22 mouse cellular contexts compared by ENCODE assay signal in genomic region chr9:64766136-64766535, GRCm38 (mm10). TPM values are rescaled to one million over a fixed set of nuclear protein-coding genes. Genes with fewer than 3 reads are reported as not detected.
DNase-seq lines count a peak whose midpoint lies in the region; ATAC-seq and TF ChIP-seq lines count a peak whose summit lies in the region.
"Had no signal": no experiment of that assay in that cellular context is flagged by ENCODE, and none has a peak within 500 bp of the region (broad histone marks: within the 10 kb centered on the region; RNA-seq: fewer than 3 reads in every experiment).

No protein-coding gene starts in this region.

- H3K4me1 ChIP-seq in kidney, postnatal 0 days (replicated peaks; ENCODE audit: insufficient read depth, low read length): no peaks in the 10 kb centered on the region
- no peaks in the 10 kb centered on the region for H3K4me1 ChIP-seq in midbrain, postnatal 0 days (ENCODE audit: insufficient read depth, low read length)
- H3K4me1 ChIP-seq in midbrain, embryonic 10.5 days: peaks cover 4% of the 10 kb centered on the region; the same call in 1 of the 2 replicates
- peaks cover 1% of the 10 kb centered on the region; the same call in 1 of the 2 replicates for H3K4me1 ChIP-seq in hindbrain, embryonic 16.5 days (ENCODE audit: control insufficient read depth, insufficient read depth, low read depth, low read length)

- TF ChIP-seq CTCF in kidney, postnatal 0 days (IDR thresholded peaks at IDR 0.05; ENCODE audit: low read depth): 0 out of 2 replicates have a peak, but pooled peaks have one; percentile 2
- TF ChIP-seq CTCF in midbrain, postnatal 0 days (IDR thresholded peaks at IDR 0.05): 0 out of 2 replicates have a peak, but pooled peaks have one; percentile 5

- 87% methylated on average over 3 of the region's 3 CpGs for WGBS in kidney, postnatal 0 days
- 88% methylated on average over 3 of the region's 3 CpGs for WGBS in midbrain, postnatal 0 days
- WGBS in midbrain, embryonic 10.5 days: 91% methylated on average over 3 of the region's 3 CpGs
- WGBS in hindbrain, embryonic 16.5 days: 93% methylated on average over 3 of the region's 3 CpGs

- DNase-seq in kidney, postnatal 0 days (ENCODE audit: low spot score): no peak
- DNase-seq in kidney, postnatal 36 days: no peak
- no peak for DNase-seq in midbrain, postnatal 0 days (ENCODE audit: low spot score)
- DNase-seq in midbrain, embryonic 10.5 days (ENCODE audit: low spot score): no peak
- peak; percentile 52 for DNase-seq in R1 (ENCODE audit: low read depth, low spot score)
- no peak for DNase-seq in T-cell, adult 2 months (ENCODE audit: low spot score)
- DNase-seq: adrenal gland, postnatal 10 days; cerebellum, adult 11 months; cerebellum, adult 9-10 months; cerebellum, postnatal 36 days; gastrocnemius, adult 2 months; gastrocnemius, postnatal 25 days; heart, postnatal 10 days; heart, postnatal 4 days had no signal

- H3K27ac ChIP-seq in kidney, postnatal 0 days: no peak overlapping the region
- H3K27ac ChIP-seq in midbrain, postnatal 0 days (ENCODE audit: low read depth, low read length): no peak overlapping the region
- no peak overlapping the region for H3K27ac ChIP-seq in midbrain, embryonic 10.5 days (replicated peaks)
- no peak overlapping the region for H3K27ac ChIP-seq in hindbrain, embryonic 16.5 days (ENCODE audit: low read depth, low read length)
- H3K27ac ChIP-seq: embryonic facial prominence, embryonic 13.5 days; gastrocnemius, adult 2 months; heart, embryonic 10.5 days; hindbrain, embryonic 12.5 days; hindbrain, postnatal 0 days had no signal

- H3K9ac ChIP-seq in kidney, postnatal 0 days (ENCODE audit: low read depth, low read length): no peak overlapping the region
- H3K9ac ChIP-seq in midbrain, postnatal 0 days (replicated peaks; ENCODE audit: low read length, poor library complexity, severe bottlenecking): no peak overlapping the region
- H3K9ac ChIP-seq in hindbrain, embryonic 16.5 days (ENCODE audit: low read depth, low read length): no peak overlapping the region
- H3K9ac ChIP-seq: embryonic facial prominence, embryonic 13.5 days; hindbrain, embryonic 12.5 days had no signal

- ATAC-seq in kidney, postnatal 0 days (replicated peaks; ENCODE audit: low FRiP score, low read depth): no peak
- no peak for ATAC-seq in midbrain, postnatal 0 days (ENCODE audit: low FRiP score)
- no peak for ATAC-seq in hindbrain, embryonic 16.5 days
- ATAC-seq: forebrain, embryonic 14.5 days; hindbrain, postnatal 0 days had no signal

- H3K36me3 ChIP-seq in kidney, postnatal 0 days (ENCODE audit: insufficient read depth, low read length): no peaks in the 10 kb centered on the region
- no peaks in the 10 kb centered on the region for H3K36me3 ChIP-seq in midbrain, postnatal 0 days (ENCODE audit: insufficient read depth, low read length)
- H3K36me3 ChIP-seq in midbrain, embryonic 10.5 days: no peaks in the 10 kb centered on the region
- H3K36me3 ChIP-seq in hindbrain, embryonic 16.5 days (ENCODE audit: control insufficient read depth, insufficient read depth, low read length): no peaks in the 10 kb centered on the region
- H3K36me3 ChIP-seq: embryonic facial prominence, embryonic 13.5 days; G1E; heart, embryonic 10.5 days; hindbrain, embryonic 12.5 days had no signal

- no peaks in the 10 kb centered on the region for H3K27me3 ChIP-seq in kidney, postnatal 0 days (ENCODE audit: insufficient read depth, low read length)
- H3K27me3 ChIP-seq in midbrain, postnatal 0 days (ENCODE audit: insufficient read depth, low read length): no peaks in the 10 kb centered on the region
- H3K27me3 ChIP-seq in midbrain, embryonic 10.5 days (ENCODE audit: low read depth, poor library complexity, severe bottlenecking): no peaks in the 10 kb centered on the region
- H3K27me3 ChIP-seq in hindbrain, embryonic 16.5 days (replicated peaks; ENCODE audit: control insufficient read depth, insufficient read depth, low read length): no peaks in the 10 kb centered on the region
- H3K27me3 ChIP-seq: CH12.LX; embryonic facial prominence, embryonic 13.5 days; hindbrain, embryonic 12.5 days had no signal

- H3K9me3 ChIP-seq in kidney, postnatal 0 days (replicated peaks; ENCODE audit: low read length): no peaks in the 10 kb centered on the region
- H3K9me3 ChIP-seq in midbrain, postnatal 0 days (ENCODE audit: low read length): no peaks in the 10 kb centered on the region
- H3K9me3 ChIP-seq in midbrain, embryonic 10.5 days (replicated peaks): no peaks in the 10 kb centered on the region
- no peaks in the 10 kb centered on the region for H3K9me3 ChIP-seq in hindbrain, embryonic 16.5 days (ENCODE audit: control insufficient read depth, low read length)
- H3K9me3 ChIP-seq: embryonic facial prominence, embryonic 13.5 days; G1E; heart, embryonic 10.5 days; hindbrain, embryonic 12.5 days had no signal

- no peak overlapping the region for H3K4me3 ChIP-seq in kidney, postnatal 0 days (replicated peaks; ENCODE audit: low read depth, low read length)
- no peak overlapping the region for H3K4me3 ChIP-seq in midbrain, postnatal 0 days (ENCODE audit: low read depth, low read length)
- H3K4me3 ChIP-seq in midbrain, embryonic 10.5 days: no peak overlapping the region
- no peak overlapping the region for H3K4me3 ChIP-seq in hindbrain, embryonic 16.5 days (ENCODE audit: low read length)
- H3K4me3 ChIP-seq: embryonic facial prominence, embryonic 13.5 days; gastrocnemius, adult 2 months; heart, embryonic 10.5 days; hindbrain, embryonic 12.5 days had no signal

- no peak overlapping the region for H3K4me2 ChIP-seq in kidney, postnatal 0 days (ENCODE audit: low read length)
- H3K4me2 ChIP-seq in midbrain, postnatal 0 days (ENCODE audit: low read depth, low read length, poor library complexity, severe bottlenecking): no peak overlapping the region
- H3K4me2 ChIP-seq in hindbrain, embryonic 16.5 days (ENCODE audit: low read length): no peak overlapping the region
- H3K4me2 ChIP-seq: embryonic facial prominence, embryonic 13.5 days; hindbrain, embryonic 12.5 days had no signal

RNA-seq across cellular contexts. Expression of gene Rab11a, which starts 28.6 kb away (rescaled TPM):
- 1,132 and 1,149 TPM in 2 replicates for polyA plus RNA-seq in kidney, postnatal 0 days (2015; fragmentation: Nextera tagmentation; extraction: Ambion mirVana)
- total RNA-seq in midbrain, postnatal 0 days (2014; rRNA removed): 206 and 254 TPM in 2 replicates
- 459 and 473 TPM in 2 replicates for polyA plus RNA-seq in midbrain, postnatal 0 days (2015; fragmentation: Nextera tagmentation; extraction: Ambion mirVana)
- 275 and 277 TPM in 2 replicates for polyA plus RNA-seq in midbrain, embryonic 10.5 days (2016; fragmentation: Nextera tagmentation; extraction: Ambion mirVana)
- 441 and 466 TPM in 2 replicates for polyA plus RNA-seq in hindbrain, embryonic 16.5 days (2015; fragmentation: Nextera tagmentation; extraction: Ambion mirVana)

RNA-seq across cellular contexts. Expression of gene Dennd4a, which starts 45.0 kb away (rescaled TPM):
- polyA plus RNA-seq in kidney, postnatal 0 days (2015; fragmentation: Nextera tagmentation; extraction: Ambion mirVana): 2.7 and 3.6 TPM in 2 replicates
- total RNA-seq in midbrain, postnatal 0 days (2014; rRNA removed): 15.2 and 20.7 TPM in 2 replicates
- polyA plus RNA-seq in midbrain, postnatal 0 days (2015; fragmentation: Nextera tagmentation; extraction: Ambion mirVana): 5.3 and 7.1 TPM in 2 replicates
- polyA plus RNA-seq in midbrain, embryonic 10.5 days (2016; fragmentation: Nextera tagmentation; extraction: Ambion mirVana): 6.7 and 8.1 TPM in 2 replicates
- polyA plus RNA-seq in hindbrain, embryonic 16.5 days (2015; fragmentation: Nextera tagmentation; extraction: Ambion mirVana): 9.2 and 9.3 TPM in 2 replicates
